Mouse (Mus musculus): Measurements from ENCODE around the gene Zfp30. TPM values are rescaled to one million over a fixed set of nuclear protein-coding genes. Genes with fewer than 3 reads are reported as not detected.

Zfp30 gene
- total RNA-seq, 4 experiments from 2014 or later, result 1.7 to 2.9 (median 2.5) TPM

DNA sequence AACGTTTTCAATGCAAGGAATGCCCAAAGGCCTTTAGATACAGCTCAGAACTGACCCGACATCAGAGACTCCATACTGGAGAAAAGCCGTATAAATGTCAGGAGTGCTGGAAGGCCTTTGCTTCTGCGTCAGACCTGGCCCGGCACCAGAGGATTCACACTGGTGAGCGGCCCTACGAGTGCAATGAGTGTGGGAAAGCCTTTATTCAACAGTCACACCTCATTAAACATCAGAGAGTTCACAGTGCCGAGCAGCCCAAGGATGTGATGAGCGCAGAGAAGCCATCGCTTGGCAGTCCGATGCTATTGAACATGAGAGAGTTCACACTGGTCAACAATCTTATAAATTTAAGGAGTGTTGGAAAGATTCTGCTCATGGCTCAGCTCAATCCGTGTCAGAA, 46.0 kb downstream of the Zfp30 start:
- no peak for DNase-seq (ENCODE audit: low spot score in 2 of 2)

GRCm38 (mm10) chr7:29836816-29837215, 53.0 kb downstream of the Zfp30 start:
- DNase-seq (ENCODE audit: low spot score in 2 of 2), result no peak

GRCm38 (mm10) chr7:29839256-29839655, 55.5 kb downstream of the Zfp30 start:
- no peak for DNase-seq (ENCODE audit: low spot score in 2 of 2)

DNA sequence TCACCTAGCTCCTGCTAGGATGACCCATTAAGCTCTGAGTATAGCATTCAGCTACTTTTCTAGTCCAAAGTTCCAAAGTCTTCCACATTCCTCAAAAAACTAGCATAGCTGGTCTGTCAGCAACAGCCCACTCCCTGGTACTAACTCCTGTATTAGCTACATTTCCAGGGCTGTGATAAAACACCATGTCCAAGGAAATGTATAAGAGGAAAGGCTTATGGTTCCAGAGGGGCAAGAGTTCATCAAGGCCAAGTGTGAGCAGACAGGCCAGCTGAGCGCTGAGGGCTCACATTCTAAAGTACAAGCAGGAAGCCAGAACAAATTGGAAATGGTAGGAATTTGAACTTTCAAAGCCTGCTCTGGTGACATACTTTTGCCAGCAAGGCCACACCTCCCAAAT, 58.3 kb downstream of the Zfp30 start:
- DNase-seq (ENCODE audit: low spot score in 2 of 2), result no peak

Small RNA genes lying within 50 kb of the gene (microRNA-seq; reads per million reads assigned to microRNA genes)
- gene Mir1964, result not detected

Other genes with a start within 250 kb of the Zfp30 start
- gene Catsperg2, start 57.0 kb upstream of the Zfp30 start, total RNA-seq (2022), result not detected
- gene Zfp84, start 15.4 kb upstream of the Zfp30 start, total RNA-seq (2022), result 1 to 10 TPM; 6.6 to 9.1 (median 7.4) TPM
- 1 to 10 TPM; 8.1 to 8.9 (median 8.6) TPM for gene Zfp790, start 32.1 kb downstream of the Zfp30 start, total RNA-seq (2022)
- 1 to 10 TPM; 2.6 to 4.6 (median 3.1) TPM for gene Zfp940, start 69.7 kb downstream of the Zfp30 start, total RNA-seq (2022)
- gene Zfp420, start 76.0 kb downstream of the Zfp30 start, total RNA-seq (2022), result 1 to 10 TPM; 3.0 to 4.6 (median 3.5) TPM
- gene Zfp27, start 122.6 kb downstream of the Zfp30 start, total RNA-seq (2022), result 1 to 10 TPM; 6.5 to 9.3 (median 7.1) TPM
- gene Zfp383, start 124.2 kb downstream of the Zfp30 start, total RNA-seq (2022), result 1 to 10 TPM; 5.8 to 7.7 (median 6.9) TPM
- gene Zfp74, start 170.1 kb downstream of the Zfp30 start, total RNA-seq (2022), result 1 to 10 TPM; 4.9 to 7.3 (median 6.3) TPM
- 10 to 100 TPM; 10.9 to 22.2 (median 12.3) TPM for gene Zfp568, start 200.0 kb downstream of the Zfp30 start, total RNA-seq (2022)